Mouse (Mus musculus) spleen, postnatal 10 days (tissue): ENCODE measurements around the gene Pmvk.

Source experiments
- DNase-seq, 2 experiments: peaks; one replicate each; pipeline ENCODE4 v3.0.0; 2021 to 2022; ENCODE audit warnings: low spot score in 2 of 2

Pmvk gene

DNA sequence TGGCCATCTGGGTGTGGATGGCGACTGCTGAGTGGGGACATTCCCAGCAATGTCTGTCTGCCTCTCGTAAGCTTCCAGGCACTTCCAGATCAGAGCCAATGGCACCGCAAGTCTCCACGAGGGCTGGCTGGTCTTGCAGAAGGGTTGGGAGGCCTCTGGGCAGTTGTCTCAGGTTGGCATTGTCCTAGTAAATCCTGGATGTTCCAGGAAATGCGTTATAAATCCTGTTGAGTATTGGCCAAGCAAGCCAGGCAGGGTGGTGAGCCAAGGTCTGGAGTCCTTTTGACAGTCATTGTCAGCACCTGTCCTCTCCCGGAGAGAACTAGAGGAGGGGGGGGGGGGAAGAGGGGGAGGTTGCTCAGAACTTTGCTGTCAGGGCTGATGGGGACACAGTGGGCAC, 24.7 kb downstream of the Pmvk start:
- no peak for DNase-seq

DNA sequence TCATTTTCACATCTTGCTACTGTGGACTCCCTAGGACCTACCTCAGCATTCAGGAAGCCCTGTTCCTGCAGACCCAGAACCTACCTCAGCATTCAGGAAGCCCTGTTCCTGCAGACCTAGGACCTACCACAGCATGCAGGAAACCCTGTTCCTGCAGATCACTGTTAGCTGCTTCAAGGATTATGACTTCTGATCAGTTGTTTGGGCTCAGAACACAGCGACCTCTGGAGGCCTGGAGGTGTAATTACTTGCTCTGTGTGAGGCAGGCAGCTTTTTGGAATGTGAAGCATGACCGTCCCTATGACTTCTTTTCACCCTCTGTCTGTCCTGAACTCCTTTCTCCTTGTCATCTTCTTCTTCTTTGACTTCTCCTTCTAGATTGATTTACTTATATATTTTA, 27.1 kb downstream of the Pmvk start:
- peak; percentile 23 to 69 for DNase-seq

DNA sequence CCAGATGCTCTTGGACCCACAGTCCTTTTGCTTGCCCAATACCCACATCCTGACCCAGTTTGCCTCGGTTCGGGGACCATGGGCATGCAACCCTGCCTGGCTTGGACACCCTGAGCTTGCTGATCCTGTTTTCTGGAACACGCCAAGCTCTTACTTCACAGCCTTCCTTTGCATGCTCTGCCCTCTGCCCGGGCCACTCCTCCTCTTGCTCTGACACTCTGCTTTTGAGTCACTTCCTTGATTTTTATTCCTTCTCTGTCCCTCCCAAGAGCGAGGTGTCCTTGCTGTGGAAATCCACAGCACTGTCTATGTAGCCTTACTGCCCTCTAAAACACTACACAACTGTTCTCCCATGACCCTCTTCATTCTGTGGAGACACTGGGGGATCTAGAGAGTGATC, 27.9 kb downstream of the Pmvk start:
- no peak for DNase-seq

DNA sequence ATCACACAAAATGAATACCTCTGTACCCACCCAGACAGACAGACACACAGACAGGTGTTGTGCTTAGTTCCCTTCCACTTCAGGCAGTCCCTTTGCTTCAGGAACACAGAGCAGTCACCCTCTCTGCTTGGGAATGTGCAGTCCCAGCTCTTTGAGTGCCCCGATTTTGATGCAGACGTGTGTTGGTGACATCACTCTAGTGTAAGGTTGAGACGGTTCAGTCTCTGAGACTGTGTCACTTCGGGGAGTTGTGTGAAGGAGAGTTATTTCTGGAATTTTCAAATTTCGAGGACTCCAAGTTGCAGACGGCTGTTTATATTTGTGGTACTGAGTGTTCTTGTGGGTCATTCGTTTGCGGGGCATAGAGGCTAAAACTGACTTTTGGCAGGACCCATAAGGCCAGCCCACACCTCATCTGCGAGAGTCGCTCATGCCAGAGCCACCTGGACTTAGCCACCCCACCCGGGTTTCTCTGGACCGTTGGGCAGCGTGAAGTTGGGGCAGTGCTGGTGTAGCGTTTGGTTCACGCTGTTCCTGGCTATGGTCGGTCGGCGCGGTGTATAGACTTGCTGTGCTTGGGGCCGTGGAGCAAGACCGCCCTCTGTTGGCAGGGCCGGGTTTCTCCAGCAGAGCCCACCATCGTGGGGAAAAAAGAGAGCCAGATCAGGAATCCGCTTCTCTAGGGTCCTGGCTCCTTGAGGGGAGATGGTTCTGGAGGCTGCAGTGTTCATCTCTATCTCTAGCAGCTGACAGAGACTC, 30.6 kb downstream of the Pmvk start:
- DNase-seq, result peak; percentile 61 to 82

DNA sequence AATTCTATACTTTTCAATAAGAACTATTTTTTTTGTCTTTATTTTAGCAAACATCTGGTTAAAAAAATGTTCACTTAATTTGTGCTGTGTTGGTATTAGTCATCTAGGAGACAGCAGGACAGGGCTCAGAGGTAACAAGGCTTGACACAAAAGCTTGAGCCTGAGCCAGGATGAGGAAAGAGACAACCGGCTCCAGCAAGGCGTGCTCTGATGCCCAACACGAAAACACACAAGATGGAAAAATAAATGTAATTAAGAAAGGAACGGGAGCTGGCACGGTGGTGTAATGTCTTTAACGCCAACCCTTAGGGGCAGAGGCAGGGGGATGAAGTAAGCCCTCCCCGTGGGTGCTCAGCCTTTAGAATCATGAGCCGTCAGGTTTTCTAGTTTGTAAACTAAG, 31.8 kb downstream of the Pmvk start:
- DNase-seq, result no peak

DNA sequence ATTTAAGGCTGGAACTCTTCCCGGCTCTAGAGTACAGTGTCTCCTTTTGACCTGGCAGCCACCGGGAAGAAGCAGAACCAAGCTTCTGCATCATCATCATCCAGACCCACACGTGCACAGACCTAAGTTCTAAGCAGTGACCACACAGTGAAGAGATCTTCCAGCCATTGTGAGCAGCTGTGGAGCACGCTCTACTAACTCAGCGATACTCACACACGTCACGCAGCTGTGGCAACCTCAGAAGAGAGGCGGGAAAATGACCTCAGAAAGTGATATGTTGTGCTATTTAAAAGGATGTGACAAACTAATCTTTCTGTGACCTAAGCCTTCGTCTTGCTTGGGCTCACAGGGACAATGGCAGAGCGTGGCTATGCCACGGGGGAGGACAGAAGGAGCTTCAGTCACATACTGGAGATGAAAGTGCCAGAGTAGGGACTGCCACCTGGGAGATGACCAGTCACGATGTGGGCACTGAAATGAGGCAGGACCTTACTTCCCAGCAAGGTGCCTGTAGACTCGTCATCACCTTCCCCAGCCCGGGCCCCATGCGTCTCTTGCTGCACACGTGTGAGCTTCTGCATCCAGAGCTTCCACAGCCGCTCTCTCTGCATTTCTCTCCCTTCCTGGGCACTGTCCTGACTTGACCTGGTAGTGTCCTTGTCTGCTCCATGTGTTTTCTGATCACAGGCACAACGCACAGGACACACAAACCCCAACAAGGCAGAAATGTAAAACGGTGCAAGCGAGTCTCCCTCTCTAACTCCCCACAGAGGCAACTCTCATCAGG, 32.8 kb downstream of the Pmvk start:
- no peak for DNase-seq

DNA sequence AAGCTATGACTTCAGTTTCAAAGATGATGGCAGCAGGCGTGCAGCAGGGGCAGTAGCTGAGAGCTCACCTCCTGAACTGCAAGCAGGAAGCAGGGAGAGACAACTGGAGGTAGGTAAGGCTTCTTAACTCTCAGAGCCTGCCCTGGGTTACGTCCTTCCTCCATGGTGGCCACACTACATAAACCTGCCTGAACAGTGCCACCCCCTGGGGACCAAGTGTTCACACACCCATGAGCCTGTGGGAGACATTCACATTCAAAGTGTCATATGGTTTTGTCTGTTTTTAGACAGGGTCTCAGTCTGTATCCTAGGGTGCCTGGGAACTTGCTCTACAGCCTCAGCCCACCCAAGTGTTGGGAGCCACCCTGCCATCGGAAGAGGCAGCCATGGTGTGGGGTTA, 36.4 kb downstream of the Pmvk start:
- DNase-seq, result no peak

DNA sequence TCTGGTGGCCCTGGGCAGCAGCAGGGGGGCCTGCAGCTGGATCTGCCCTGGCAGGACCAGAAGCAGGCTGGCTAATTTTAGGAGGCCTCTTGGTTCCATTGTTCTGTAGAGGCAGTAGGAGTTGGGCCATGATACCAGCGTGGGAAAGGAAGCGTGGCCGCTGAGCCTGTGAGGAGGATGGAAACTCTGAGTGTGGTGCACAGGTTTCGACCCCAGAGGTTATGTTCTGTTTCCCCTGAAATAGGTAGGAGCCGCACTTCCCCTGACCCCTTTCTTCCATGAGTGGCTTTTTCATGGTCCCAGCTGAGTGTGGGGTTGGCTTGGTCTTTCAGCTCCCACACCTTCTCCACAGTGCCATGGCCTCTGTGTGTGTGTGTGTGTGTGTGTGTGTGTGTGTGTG, 37.2 kb downstream of the Pmvk start:
- DNase-seq, result no peak

DNA sequence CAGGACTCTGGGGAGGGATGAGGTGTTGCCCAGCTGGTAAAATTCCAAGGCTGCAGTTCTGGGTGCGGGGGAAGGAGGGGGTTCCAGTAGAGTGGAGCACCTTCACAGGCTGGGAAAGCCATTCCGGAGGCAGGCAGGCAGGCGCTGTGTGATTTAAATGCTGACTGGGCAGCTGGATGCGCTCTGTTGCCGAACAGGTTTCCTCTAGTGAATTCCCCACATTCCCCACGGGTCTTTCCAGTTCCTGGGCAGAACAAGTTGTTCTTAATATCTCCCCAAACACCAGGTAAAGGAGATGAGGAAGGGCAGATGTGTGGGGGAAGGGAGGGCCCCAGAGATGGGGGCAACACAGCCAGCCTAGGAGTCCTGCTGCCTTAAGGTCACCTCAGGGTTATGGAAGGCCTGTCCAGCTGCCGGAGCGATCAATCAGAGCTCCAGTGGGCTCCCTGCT, 38.4 kb downstream of the Pmvk start:
- no peak for DNase-seq

DNA sequence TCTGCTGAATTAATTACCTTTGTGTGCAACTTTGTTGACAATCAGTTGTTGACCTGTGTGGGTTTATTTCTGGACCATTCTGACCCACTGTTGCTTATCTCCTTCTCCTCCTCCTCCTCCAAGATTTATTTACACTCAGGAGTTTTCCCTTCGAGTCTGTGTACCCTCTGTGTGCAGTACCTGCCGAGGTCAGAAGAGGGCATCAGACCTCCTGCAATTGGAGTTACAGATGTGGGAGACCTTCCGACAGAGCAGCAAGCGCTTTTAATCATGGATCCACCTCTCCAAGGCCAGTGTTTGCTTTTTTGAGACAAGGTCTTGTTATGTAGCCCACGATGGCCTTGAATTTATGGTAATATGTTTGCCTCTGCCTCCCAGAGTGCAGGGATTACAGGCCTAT, 40.3 kb downstream of the Pmvk start:
- DNase-seq, result no peak

DNA sequence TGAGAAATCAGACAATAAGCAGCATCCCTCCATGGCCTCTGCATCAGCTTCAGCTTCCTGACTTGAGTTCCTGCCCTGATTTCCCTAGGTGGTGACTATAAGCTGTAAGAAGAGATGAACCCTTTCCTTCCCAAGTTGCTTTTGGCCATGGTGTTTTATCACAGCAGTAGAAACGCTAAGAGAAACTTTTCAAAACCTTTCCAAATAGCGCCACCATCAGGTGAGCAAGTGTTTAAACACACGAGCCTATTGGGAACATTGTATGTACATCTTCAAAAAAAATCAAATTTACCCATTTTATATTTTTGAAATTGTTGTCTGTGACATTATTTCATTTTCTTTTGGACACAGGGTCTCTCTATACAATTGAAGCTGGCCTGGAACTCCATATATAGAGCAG, 42.0 kb downstream of the Pmvk start:
- no peak for DNase-seq

DNA sequence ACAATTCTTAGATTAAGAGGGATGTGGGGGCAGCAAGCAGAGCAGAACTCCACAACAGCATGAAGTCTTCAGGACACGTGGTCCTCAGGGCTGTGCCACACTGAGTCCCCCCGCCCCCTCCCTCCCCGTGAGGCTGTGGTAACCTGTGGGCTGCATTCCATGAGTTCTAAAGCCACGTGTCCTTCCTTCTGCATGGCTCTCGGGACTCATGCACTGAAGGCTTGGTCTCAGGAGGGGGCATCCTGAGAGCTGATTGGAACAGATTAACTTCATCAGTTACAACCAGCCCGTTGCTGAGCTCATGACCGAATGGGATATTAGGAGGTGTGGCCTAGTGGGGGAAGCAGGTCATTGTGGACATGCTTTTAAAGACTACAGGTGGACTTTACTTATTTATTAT, 45.4 kb downstream of the Pmvk start:
- no peak for DNase-seq

DNA sequence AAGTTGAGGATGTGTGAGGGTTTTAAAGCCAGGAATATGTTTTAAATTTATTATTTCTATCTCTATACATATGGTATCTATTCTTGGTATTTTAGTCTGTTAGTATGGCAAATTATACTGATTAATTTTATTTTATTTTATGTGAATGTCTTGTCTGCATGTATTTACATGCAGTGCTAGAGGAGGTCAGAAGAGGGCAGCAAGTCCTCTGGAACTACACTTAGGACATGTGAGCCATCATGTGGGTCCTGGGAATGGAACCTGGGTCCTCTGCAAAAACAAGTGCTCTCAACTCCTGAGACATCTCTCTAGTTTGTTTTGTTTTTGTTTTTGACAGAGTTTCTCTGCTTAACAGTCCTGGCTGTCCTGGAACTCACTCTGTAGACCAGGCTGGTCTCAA, 47.1 kb downstream of the Pmvk start:
- no peak for DNase-seq

DNA sequence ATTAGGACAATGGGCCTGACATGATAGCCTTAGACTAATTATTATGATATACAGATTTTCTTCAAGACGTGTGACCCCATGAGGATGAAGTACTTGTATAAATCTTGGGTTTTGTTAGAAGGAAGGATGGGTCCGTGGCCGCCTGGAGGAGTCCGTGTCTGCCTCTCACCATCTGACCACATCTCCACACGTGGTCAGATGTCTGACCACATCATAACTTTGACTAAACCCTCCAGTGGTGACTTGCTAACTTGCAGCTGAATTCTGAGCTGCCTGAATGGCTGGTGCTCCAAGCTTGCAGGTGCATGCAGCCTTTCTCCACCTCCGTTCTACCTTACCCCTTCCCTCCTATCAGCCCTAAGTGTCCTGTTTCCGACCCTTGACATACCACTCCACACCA, 48.2 kb downstream of the Pmvk start:
- no peak for DNase-seq

DNA sequence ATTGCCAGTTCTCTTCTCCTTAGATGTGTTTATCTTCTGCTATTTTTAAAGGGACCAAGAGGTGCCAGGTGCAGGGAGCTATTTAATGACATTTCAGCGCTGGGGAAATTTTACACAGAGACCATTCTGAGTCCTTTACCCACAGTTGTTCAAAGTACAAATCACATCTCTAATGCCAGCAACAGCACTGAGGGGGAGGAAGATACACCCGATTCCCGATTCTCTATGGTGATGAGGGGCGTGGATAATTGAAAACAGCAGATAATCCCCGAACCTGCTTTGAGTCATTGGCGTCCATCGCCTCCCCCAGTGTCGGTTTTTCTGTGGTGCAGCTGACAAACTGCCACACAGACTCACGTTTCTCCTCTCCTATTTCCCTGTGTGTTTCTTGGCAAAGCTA, 53.7 kb downstream of the Pmvk start:
- no peak for DNase-seq

DNA sequence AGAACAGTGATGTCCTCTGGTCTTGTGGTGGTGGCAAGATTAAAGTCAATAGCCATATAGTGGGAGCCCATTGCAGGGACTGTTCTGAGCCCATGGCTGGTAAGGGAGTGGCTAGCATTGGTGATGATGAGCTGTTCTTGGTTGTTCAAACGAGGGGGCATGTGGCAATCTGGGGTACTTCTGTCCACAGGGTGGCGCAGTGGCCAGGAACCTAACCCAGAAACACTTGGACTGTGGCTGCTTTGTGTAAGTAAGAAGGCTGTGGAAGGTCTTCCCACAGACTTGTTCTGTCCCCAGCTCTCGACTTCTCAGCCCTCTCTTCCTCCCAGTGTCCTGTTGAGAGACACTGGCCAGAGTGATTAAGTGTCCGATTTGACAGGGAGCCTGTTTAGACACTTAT, 56.6 kb downstream of the Pmvk start:
- DNase-seq, result peak in 1 of 2 experiments; percentile 60

DNA sequence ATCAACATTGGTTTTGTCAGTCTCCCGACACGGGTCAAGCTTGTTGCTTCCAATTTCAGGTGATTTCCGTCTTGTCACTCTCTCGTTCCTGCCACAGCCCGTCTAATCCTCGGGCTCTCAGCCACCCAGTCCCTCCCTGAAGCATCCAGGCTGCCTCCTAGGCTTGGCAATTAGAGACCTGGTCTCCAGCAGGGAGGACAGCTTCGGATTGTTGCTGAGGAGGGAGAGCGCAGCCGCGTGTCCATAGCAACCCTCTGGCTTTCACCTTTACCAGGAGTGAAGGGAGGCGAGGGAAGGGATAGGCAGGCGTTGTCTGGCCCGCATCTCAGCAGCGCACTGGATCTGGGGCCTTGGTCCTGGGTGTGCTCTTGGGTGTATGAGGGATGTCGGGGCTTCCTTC, 57.1 kb downstream of the Pmvk start:
- no peak for DNase-seq

DNA sequence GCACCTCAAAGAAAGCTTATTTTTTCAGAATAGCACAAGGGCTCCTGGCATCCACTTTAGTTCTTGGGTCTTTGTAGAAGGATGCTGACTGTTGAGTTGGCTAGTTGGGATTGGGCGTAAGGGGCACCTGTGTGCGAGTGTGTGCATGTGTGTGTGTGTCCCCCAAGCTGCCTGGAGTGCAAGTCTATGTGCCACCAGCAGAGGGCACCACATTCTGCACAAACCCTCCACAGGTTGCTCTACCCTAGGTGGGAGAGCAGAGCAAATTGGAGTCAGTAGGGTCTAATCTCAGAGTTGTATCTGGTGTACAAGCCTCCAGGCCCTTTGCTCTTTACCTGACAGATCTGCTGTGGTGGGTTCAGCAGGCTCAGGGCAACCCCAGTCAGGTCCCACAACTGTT, 57.9 kb downstream of the Pmvk start:
- DNase-seq, result peak in 1 of 2 experiments; percentile 41

DNA sequence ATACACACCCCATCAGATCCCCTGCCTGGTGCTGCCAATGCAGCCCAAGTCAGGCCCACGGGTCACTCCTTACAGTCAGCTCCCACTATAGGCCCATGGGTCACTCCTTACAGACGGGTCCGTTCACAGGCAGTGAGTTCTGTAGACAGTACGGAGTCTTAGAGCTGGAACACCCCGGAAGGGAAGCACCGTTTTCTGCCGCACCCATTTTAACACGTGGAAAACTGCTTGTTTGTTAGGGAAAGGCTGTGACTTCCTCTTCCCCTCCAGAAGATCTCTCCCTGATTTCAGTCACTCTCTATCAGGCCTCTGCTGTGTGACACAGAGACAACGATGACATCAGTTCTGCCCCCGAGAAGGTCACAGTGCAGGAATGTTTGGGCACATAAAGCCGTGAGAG, 61.1 kb downstream of the Pmvk start:
- no peak for DNase-seq

DNA sequence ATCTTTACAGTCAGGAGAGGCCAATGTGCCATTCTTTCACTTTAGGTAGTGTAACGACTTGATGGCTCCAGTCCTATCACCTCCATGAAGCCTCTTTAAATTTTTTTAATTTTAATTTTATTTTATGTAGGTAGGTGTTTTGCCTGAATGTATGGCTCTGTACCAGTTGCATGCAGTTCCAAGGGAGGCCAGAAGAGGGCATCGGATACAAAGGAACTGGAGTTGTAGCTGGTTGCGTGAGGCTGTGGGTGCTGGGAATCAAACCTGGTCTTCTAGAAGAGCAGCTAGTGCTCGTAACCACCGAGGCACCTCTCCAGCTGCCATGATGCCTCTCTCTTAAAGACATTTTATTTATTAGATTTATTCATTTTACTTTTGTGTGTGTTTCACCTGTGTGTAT, 62.0 kb downstream of the Pmvk start:
- DNase-seq, result no peak
